Mouse (Mus musculus) midbrain, postnatal 0 days (tissue): ENCODE measurements around the gene Dbndd1. TPM values are rescaled to one million over a fixed set of nuclear protein-coding genes. Genes with fewer than 3 reads are reported as not detected.

Experiments
- ATAC-seq: fragments of 200-750 bp; cut with Nextera tagmentation; 2 replicates; pipeline ENCODE4 v1.8.0; 2017; ENCODE audit warnings: moderate number of reproducible peaks, mild to moderate bottlenecking, moderate TSS enrichment, moderate library complexity; ENCODE audit not compliant: low FRiP score
- DNase-seq: peaks from one replicate; pipeline ENCODE4 v3.0.0-alpha.2; 2015; ENCODE audit warnings: low spot score
- H3K27ac ChIP-seq: fragments of 300-500 bp; sonication (generic); 2 replicates; pipeline ENCODE4 v1.5.1; 2014; ENCODE audit warnings: low read depth, mild to moderate bottlenecking, low read length, mixed read lengths
- H3K27me3 ChIP-seq: fragments of 300-500 bp; sonication (generic); 2 replicates; pipeline ENCODE4 v1.6.1; 2014; ENCODE audit warnings: low read length, control low read depth, mixed read lengths; ENCODE audit not compliant: insufficient read depth
- H3K36me3 ChIP-seq: fragments of 300-500 bp; sonication (generic); 2 replicates; pipeline ENCODE4 v1.6.1; 2014; ENCODE audit warnings: low read length, control low read depth, mixed read lengths; ENCODE audit not compliant: insufficient read depth
- H3K4me1 ChIP-seq: fragments of 300-500 bp; sonication (generic); 2 replicates; pipeline ENCODE4 v1.6.1; 2014; ENCODE audit warnings: mild to moderate bottlenecking, control low read depth, antibody characterized with exemption, low read length, mixed read lengths; ENCODE audit not compliant: insufficient read depth
- H3K4me2 ChIP-seq: fragments of 300-500 bp; sonication (generic); 2 replicates; pipeline ENCODE4 v1.6.1; 2014; ENCODE audit warnings: low read depth, mild to moderate bottlenecking, low read length, mixed read lengths; ENCODE audit not compliant: poor library complexity, severe bottlenecking
- H3K4me3 ChIP-seq: fragments of 300-500 bp; sonication (generic); 2 replicates; pipeline ENCODE4 v1.5.1; 2014; ENCODE audit warnings: low read depth, mild to moderate bottlenecking, low read length, moderate library complexity
- H3K9ac ChIP-seq: fragments of 300-500 bp; sonication (generic); replicated peaks from 2 replicates; pipeline ENCODE4 v1.6.1; 2014; ENCODE audit warnings: mild to moderate bottlenecking, low read length, moderate library complexity, mixed read lengths; ENCODE audit not compliant: poor library complexity, severe bottlenecking
- H3K9me3 ChIP-seq: fragments of 300-500 bp; sonication (generic); 2 replicates; pipeline ENCODE4 v1.6.1; 2016; ENCODE audit warnings: low read length, control low read depth
- CTCF ChIP-seq: IDR thresholded peaks from 2 replicates; pipeline ENCODE4 v1.5.1; 2016; ENCODE audit warnings: antibody characterized with exemption, mild to moderate bottlenecking
- WGBS: fragments of 180-500 bp; shearing (Covaris S2); extraction: QIAGEN DNeasy Blood & Tissue Kit; methylation state at CpG from one replicate; pipeline ENCODE4 v1.1.7; 2014; 5-methylcytosine and 5-hydroxymethylcytosine counted together
- polyA plus RNA-seq: library from polyadenylated mRNA; unstranded; fragments of >200 nt; fragmentation: Nextera tagmentation; extraction: Ambion mirVana; gene quantifications from 2 replicates; pipeline ENCODE4 v1.2.1, GENCODE M21; 2015
- total RNA-seq: library from RNA; depleted of rRNA; stranded (reverse); fragments of >200 nt; gene quantifications from 2 replicates; pipeline ENCODE4 v1.2.3, GENCODE M21; 2014

The Dbndd1 gene
- total and polyA plus RNA-seq, 2 experiments from 2014 or later: 69.6 to 101 TPM

- peak overlapping the region; percentile 91 for H3K9ac ChIP-seq
- H3K4me3 ChIP-seq: peak overlapping the region; percentile 90
- peak overlapping the region; percentile 93 for H3K27ac ChIP-seq
- WGBS: under 1% methylated on average over 9 of the region's 9 CpGs
- peaks cover 13% of the 10 kb centered on the region for H3K36me3 ChIP-seq
- no peaks in the 10 kb centered on the region for H3K9me3 ChIP-seq
- ATAC-seq: no peak
- peaks cover 5% of the 10 kb centered on the region; the same call in 1 of the 2 replicates for H3K4me1 ChIP-seq
- no peaks in the 10 kb centered on the region for H3K27me3 ChIP-seq
- no peak for TF ChIP-seq CTCF
- peak overlapping the region; percentile 76 for H3K4me2 ChIP-seq
- DNase-seq: no peak
These were observed 1.1 kb downstream of the Dbndd1 start for GRCm38 (mm10) chr8:123514136-123514535.

DNA sequence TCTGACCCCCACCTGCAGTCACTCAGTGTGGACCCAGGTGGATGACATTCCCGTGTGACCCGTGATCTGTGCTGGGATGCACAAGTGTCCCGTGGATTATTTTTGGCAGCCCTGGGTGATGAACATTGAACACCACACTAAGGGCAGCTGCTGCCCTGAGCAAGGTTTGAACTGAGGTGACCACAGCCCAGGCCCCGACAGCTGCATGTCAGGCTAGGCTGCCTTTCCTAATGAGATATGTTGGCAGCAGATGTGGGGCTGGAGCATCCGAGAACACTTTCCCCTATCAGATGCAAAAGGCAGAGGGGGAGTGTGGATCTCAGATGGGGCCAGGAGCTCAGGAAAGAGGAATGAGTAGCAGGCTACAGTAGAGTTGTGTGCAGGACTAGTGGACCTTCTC is 4.4 kb downstream of the Dbndd1 start:
- no peak overlapping the region for H3K9ac ChIP-seq
- no peak for TF ChIP-seq CTCF
- peaks cover 5% of the 10 kb centered on the region; the same call in 1 of the 2 replicates for H3K4me1 ChIP-seq
- DNase-seq (no peak), ATAC-seq (no peak)
- 81% methylated on average over 5 of the region's 5 CpGs for WGBS
- H3K27me3 ChIP-seq: no peaks in the 10 kb centered on the region
- peaks cover 38% of the 10 kb centered on the region for H3K36me3 ChIP-seq
- no peak overlapping the region for H3K4me2 ChIP-seq
- H3K4me3 ChIP-seq: no peak overlapping the region
- H3K9me3 ChIP-seq: no peaks in the 10 kb centered on the region
- no peak overlapping the region for H3K27ac ChIP-seq

DNA sequence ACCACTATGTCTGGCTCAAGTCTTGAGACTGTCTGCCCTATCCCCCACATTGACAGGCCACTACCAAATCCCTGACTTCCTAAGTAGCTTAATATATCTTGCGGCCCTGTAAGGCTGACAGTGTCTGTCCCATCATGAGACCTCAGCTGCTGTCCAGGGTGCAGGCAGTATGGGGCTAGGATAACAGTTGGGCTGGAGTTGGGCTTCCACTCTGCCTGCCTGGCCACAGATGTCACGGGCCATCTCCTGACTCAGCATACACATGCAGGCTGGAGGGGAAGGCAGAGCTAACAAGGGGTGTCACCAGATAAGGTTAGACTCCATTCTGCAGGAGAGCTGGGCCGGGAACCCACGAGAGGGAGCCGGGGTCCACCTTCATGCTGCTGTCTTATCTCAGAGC is 8.1 kb downstream of the Dbndd1 start:
- Histone ChIP-seq H3K4me3 (no peak overlapping the region), H3K9ac (no peak overlapping the region), H3K9me3 (no peaks in the 10 kb centered on the region), H3K4me2 (no peak overlapping the region), H3K27me3 (no peaks in the 10 kb centered on the region), H3K27ac (no peak overlapping the region), H3K4me1 (no peaks in the 10 kb centered on the region), H3K36me3 (peaks cover 62% of the 10 kb centered on the region)
- no peak for DNase-seq
- WGBS: 94% methylated on average over 5 of the region's 5 CpGs
- TF ChIP-seq CTCF: no peak
- no peak for ATAC-seq

DNA sequence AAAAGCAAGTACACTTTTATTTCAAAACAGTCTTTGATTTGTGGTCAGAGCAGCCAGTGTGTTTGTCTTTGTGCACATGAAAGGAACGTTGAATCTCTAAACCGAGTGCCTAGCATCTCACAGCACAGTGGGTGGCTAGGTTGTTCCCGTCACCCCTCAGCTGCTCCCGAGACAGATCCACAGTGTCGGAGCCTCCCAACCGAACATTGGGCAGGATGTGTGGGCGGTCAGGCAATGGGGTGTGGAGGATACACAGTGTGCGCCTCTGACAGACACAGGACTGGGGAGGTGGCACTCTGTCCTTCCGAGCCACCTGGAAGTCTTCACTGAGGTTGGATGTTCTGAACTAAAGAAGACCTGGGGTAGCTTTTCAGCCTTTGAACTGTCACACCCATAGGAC is 9.6 kb downstream of the Dbndd1 start:
- no peak for DNase-seq
- H3K36me3 ChIP-seq: peaks cover 76% of the 10 kb centered on the region
- no peak for TF ChIP-seq CTCF
- no peaks in the 10 kb centered on the region for H3K9me3 ChIP-seq
- no peak for ATAC-seq
- H3K4me2 ChIP-seq: no peak overlapping the region
- H3K4me3 ChIP-seq: no peak overlapping the region
- 82% methylated on average over 9 of the region's 9 CpGs for WGBS
- no peaks in the 10 kb centered on the region for H3K4me1 ChIP-seq
- H3K27ac ChIP-seq: no peak overlapping the region
- H3K27me3 ChIP-seq: no peaks in the 10 kb centered on the region
- H3K9ac ChIP-seq: no peak overlapping the region

DNA sequence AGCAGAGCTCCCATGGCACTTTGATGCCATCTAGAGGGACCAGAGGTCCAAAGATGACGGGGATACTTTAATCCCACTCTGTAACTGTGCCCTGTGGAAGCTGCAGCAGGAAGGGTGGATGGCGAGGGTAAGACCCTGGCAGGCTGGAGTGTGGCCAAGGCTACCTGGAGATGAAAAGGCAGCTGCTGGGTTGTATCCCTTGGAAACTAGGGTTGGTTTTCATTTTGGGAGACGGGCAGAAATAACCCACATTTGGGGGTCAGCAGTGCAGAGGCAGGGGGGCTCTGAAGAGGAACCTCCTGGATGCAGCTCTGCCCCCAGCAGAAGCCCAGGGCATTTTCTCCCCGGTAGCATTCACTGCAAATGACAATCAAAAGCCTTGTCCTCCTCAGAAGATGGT is 10.0 kb downstream of the Dbndd1 start:
- no peaks in the 10 kb centered on the region for H3K4me1 ChIP-seq
- DNase-seq (no peak), ATAC-seq (no peak)
- H3K27ac ChIP-seq: peak overlapping the region; percentile 0; the same call in 1 of the 2 replicates
- H3K4me3 ChIP-seq: no peak overlapping the region
- WGBS: 63% methylated on average over 4 of the region's 4 CpGs
- no peak overlapping the region for H3K4me2 ChIP-seq
- H3K27me3 ChIP-seq: no peaks in the 10 kb centered on the region
- H3K9me3 ChIP-seq: no peaks in the 10 kb centered on the region
- TF ChIP-seq CTCF: no peak
- peaks cover 78% of the 10 kb centered on the region for H3K36me3 ChIP-seq
- H3K9ac ChIP-seq: no peak overlapping the region

- 86% methylated on average over 9 of the region's 9 CpGs for WGBS
- ATAC-seq (no peak), DNase-seq (no peak)
- TF ChIP-seq CTCF: no peak
- no peak overlapping the region for H3K4me2 ChIP-seq
- H3K9me3 ChIP-seq: no peaks in the 10 kb centered on the region
- H3K36me3 ChIP-seq: peaks cover 79% of the 10 kb centered on the region
- H3K9ac ChIP-seq: no peak overlapping the region
- H3K4me1 ChIP-seq: no peaks in the 10 kb centered on the region
- peak overlapping the region; percentile 0; the same call in 1 of the 2 replicates for H3K27ac ChIP-seq
- no peak overlapping the region for H3K4me3 ChIP-seq
- H3K27me3 ChIP-seq: no peaks in the 10 kb centered on the region
These were observed 10.6 kb downstream of the Dbndd1 start for GRCm38 (mm10) chr8:123504591-123505195.
